Mouse (Mus musculus) testis, adult 2 months (tissue): Measurements from ENCODE around the gene Olfr287. TPM values are rescaled to one million over a fixed set of nuclear protein-coding genes. Genes with fewer than 3 reads are reported as not detected.

ENCODE experiments used
- H3K27ac ChIP-seq: fragments of 200-500 bp; 2 replicates; pipeline ENCODE4 v1.5.1; 2012; ENCODE audit warnings: low read depth, low read length; ENCODE audit not compliant: control insufficient read depth, insufficient read depth
- H3K27me3 ChIP-seq: fragments of 200-500 bp; 2 replicates; pipeline ENCODE4 v1.6.1; 2012; ENCODE audit warnings: mild to moderate bottlenecking, low read length, moderate library complexity; ENCODE audit not compliant: control insufficient read depth, insufficient read depth
- H3K36me3 ChIP-seq: fragments of 200-500 bp; 2 replicates; pipeline ENCODE4 v1.6.1; 2012; ENCODE audit warnings: mild to moderate bottlenecking, low read length; ENCODE audit not compliant: control insufficient read depth, insufficient read depth
- H3K4me1 ChIP-seq: fragments of 200-500 bp; 2 replicates; pipeline ENCODE4 v1.6.1; 2012; ENCODE audit warnings: low read length; ENCODE audit not compliant: control insufficient read depth, insufficient read depth
- H3K4me3 ChIP-seq: fragments of 200-500 bp; 2 replicates; pipeline ENCODE4 v1.5.1; 2012; ENCODE audit warnings: low read depth, mild to moderate bottlenecking, low read length, moderate library complexity, mixed read lengths; ENCODE audit not compliant: control insufficient read depth
- CTCF ChIP-seq: fragments of 200-500 bp; IDR thresholded peaks from 2 replicates; pipeline ENCODE4 v1.5.1; 2012; ENCODE audit warnings: low read depth, mild to moderate bottlenecking, inconsistent platforms, low read length, moderate library complexity; ENCODE audit not compliant: control insufficient read depth, insufficient read depth, insufficient replicate concordance
- POLR2A ChIP-seq: fragments of 200-500 bp; IDR thresholded peaks from 2 replicates; pipeline ENCODE4 v1.6.1; 2012; ENCODE audit warnings: low read depth, mild to moderate bottlenecking, inconsistent platforms, low read length, moderate library complexity; ENCODE audit not compliant: control insufficient read depth
- polyA plus RNA-seq: library from polyadenylated mRNA; depleted of rRNA; stranded (reverse); fragments of >200 nt; gene quantifications from 2 replicates; pipeline ENCODE4 v1.2.3, GENCODE M21; 2012; rRNA removed

Gene Olfr287
- polyA plus RNA-seq, 1 experiment = not detected

DNA sequence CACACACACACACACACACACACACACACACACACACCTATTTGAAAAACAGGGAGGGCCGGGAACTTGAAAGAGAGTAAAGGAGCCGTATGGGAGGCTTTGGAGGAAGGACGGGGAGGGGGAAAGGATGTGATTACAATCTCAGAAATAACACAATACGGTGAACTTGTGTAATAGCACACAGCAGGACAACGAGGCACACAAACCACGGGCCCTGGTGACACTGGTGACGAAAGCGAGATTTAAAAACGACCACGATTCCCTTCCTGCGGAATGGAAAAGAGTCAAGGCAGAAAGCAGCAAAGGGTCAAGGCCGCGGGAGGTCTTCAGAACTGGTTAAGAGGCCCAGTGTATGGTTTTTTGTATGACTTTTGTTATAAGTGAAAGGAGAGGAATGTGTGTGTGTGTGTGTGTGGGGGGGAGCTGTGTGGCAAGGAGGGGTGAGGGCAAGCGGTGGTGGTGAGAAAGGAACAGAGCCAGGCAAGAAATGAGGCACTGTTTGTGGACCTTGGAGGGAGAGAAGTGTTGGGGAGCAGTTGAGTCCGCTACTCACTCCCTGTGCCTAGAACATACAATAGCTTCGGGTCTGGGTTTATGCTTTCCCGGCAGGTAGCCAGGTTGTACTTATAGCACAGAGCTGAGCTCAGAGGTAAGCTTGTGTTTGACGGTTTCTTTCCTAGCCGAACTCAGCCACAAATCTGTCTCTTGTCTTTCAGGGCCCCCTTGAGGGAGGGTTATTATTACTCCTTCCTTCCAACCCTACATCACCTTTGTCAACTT, 59.6 kb downstream of the Olfr287 start:
- Histone ChIP-seq H3K27ac (no peak overlapping the region), H3K36me3 (no peaks in the 10 kb centered on the region), H3K4me3 (no peak overlapping the region), H3K4me1 (no peaks in the 10 kb centered on the region), H3K27me3 (no peaks in the 10 kb centered on the region)
- TF ChIP-seq CTCF = no peak

GRCm38 (mm10) chr15:98157253-98157652, 63.6 kb downstream of the Olfr287 start:
- H3K4me1 ChIP-seq = no peaks in the 10 kb centered on the region
- no peak for TF ChIP-seq CTCF
- TF ChIP-seq POLR2A = no peak
- H3K27me3 ChIP-seq = no peaks in the 10 kb centered on the region
- no peak overlapping the region for H3K27ac ChIP-seq
- no peaks in the 10 kb centered on the region for H3K36me3 ChIP-seq
- no peak overlapping the region for H3K4me3 ChIP-seq

Other genes with a start within 250 kb of the Olfr287 start
- gene Col2a1, start 216.4 kb downstream of the Olfr287 start, polyA plus RNA-seq = 13.5 and 14.6 TPM in 2 replicates
- 117 and 124 TPM in 2 replicates for gene Pfkm, start 128.5 kb downstream of the Olfr287 start, polyA plus RNA-seq
- 24.8 and 27.3 TPM in 2 replicates for gene Senp1, start 127.3 kb downstream of the Olfr287 start, polyA plus RNA-seq
- 131 and 132 TPM in 2 replicates for gene Asb8, start 55.4 kb downstream of the Olfr287 start, polyA plus RNA-seq
- 28.1 and 31.3 TPM in 2 replicates for gene Ccdc184, start 53.9 kb downstream of the Olfr287 start, polyA plus RNA-seq
- gene Olfr288, start 25.5 kb downstream of the Olfr287 start, polyA plus RNA-seq = not detected in 2 replicates
- gene Gm44579, start 79 bp downstream of the Olfr287 start, polyA plus RNA-seq = not detected in 2 replicates
- not detected in 2 replicates for gene Olfr286, start 13.4 kb upstream of the Olfr287 start, polyA plus RNA-seq
- gene H1fnt, start 36.2 kb upstream of the Olfr287 start, polyA plus RNA-seq = 627 and 718 TPM in 2 replicates
- 0.65 and 0.81 TPM in 2 replicates for gene Zfp641, start 75.1 kb upstream of the Olfr287 start, polyA plus RNA-seq
- not detected in 2 replicates for gene Olfr285, start 96.3 kb upstream of the Olfr287 start, polyA plus RNA-seq
- gene Olfr284, start 119.9 kb upstream of the Olfr287 start, polyA plus RNA-seq = not detected in 2 replicates
- gene Olfr283, start 159.9 kb upstream of the Olfr287 start, polyA plus RNA-seq = not detected in 2 replicates
- 0.11 TPM in 1 of 2 replicates, not detected in the other for gene Olfr282, start 210.2 kb upstream of the Olfr287 start, polyA plus RNA-seq
- not detected in 2 replicates for gene Olfr281, start 231.5 kb upstream of the Olfr287 start, polyA plus RNA-seq
- gene OR5BS1P, start 248.8 kb upstream of the Olfr287 start, polyA plus RNA-seq = not detected in 2 replicates